Mouse (Mus musculus) WW6 (cell line): ENCODE data around the gene Zc3h12b.
"Not testable (repeated sequence)": the region's sequence is repeated elsewhere in the genome, so short reads cannot be mapped to it uniquely, and the experiment has no call there.

Experiments
- DNase-seq: peaks from one replicate; pipeline ENCODE4 v3.0.0-alpha.2; 2013; ENCODE audit warnings: low read depth, low spot score

Gene Zc3h12b

DNA sequence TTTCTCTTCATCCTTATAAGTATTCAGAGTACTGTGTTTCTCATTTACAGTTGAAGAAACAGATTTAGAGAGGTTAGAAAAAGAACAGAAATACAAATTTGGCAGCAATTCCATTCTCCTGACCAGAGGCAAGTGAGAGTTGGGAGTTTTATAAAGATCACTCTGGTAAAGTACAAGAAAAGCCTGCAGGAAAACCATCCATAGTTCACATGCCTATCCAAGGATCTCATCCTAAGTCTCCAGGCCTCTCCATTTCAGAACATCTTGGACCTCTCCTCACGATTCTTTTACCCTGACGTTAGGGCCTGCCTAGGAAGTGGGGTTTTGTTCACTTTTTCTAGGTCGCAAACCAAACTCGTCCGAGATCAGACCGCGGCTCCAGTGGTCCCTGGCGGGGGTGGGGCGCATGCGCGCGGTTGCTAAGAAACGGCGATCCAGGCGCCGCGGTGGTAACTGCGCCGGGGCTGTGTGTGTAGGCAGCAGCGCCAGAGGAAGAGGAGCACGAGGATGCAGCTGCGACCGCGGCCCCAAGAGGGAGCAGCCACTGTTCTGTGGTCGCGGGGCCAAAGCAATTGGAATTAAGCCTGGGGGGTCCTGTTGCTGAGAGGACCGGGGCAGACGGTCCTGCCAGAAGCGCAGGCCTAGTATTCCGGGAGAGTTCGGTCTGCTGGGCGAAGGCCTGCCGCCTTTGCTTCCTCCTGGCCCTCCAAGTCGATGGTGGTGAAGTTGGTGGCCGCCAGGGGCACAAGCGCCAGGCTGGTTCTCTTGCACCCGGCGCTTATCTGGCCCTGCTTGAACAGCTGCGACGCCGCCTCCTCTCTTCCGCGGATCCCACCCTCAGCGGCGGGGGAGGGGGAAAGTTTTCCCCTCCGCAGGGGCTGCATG is at the start of gene Zc3h12b:
Gene Zc3h12b, plus strand, starts transcription at position 452 of the 885 bp plus-strand sequence.
- DNase-seq: peak; percentile 52

DNA sequence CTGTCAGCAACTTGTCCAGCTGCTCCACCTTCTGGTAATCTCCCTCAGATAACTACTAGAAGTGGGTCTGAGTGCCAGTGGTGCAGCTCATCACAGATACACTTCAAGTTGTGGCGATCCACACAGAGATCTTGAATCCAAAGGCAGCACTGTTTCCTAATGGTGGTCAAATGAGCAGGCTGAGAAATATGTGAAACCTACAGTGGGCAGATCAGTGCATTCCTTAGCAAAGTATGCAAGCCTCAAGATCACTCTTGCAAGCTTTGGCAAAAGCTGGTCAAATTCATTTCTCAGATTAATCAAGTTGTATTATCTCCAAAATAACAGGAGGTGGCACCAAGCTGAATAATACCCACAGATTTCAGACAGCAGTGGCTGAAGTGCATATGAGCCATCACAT is 29.3 kb upstream of the Zc3h12b start:
- DNase-seq: no peak

DNA sequence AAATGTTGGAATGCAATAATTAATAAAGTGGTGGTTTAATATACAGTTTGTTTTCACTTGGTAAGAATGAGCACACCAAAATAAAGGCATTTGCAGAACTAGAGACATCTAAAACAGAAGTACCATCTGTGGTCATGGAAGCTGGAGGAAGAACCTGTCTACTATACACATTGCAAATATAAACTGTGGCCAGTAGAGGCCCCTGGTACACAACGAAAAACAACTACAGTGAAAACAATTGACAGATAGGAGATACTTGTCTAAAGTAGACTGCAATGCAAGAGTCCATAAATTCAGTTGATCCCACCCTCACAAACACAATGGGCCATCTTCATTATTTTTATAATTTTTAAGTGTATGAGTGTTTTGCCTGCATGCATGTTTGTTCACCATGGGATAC is 24.4 kb upstream of the Zc3h12b start:
- no peak for DNase-seq

DNA sequence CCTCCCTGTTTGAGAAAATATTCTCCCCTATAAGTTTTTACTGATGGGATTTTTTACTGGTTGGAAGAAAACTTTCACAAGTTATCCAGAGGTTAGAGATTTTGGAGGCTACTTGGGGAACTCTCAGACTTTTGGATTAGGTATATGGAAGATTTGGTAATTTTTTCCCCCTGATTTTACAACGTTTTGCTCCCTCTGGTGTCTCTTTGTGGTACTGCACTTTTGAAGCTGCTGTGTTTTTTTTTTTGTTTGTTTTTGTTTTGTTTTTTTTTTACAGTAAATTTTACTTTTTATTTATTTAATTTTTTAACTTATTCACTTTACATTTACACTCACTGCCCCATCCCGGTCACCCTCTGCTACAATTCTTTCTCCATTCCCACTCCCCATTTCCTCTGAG is 26.8 kb downstream of the Zc3h12b start:
- no peak for DNase-seq

DNA sequence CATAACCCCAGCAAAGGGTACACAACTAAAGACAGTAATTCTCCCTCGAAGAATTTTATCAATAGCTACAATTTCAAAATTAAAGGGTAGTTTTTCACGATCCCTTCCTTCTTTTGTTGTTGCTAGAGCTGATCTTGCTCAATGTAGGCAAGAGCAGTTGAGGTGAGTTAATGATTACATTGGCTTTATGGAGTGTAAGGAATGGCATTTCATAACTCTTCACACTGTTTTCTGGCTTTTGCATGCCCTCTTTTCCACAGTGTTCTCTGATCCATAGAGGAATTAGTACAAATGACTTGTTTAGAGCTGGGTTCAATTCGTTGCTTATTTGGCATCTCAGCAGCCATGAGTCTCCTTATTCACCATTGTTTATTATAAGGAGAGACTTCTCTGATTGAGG is 84.4 kb downstream of the Zc3h12b start:
- no peak for DNase-seq

DNA sequence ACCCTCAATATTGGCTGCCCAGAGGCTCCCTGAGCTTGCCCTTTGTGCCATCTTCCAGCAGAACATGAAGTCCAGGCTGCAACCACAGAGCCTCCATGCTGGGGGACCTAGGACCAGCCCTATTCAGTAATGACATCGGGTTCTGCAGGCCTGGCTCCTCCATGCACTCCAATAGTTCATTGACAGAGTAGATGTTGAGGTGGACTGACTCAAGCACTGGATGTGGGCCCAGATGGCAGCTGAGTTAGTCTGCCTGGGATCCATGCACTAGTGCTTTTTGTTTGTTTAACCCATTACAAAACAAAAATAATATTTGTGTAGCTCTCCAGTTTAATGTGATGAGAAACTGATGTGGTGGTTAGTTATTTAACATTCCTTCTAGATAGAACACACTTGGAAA is 90.3 kb downstream of the Zc3h12b start:
- no peak for DNase-seq

DNA sequence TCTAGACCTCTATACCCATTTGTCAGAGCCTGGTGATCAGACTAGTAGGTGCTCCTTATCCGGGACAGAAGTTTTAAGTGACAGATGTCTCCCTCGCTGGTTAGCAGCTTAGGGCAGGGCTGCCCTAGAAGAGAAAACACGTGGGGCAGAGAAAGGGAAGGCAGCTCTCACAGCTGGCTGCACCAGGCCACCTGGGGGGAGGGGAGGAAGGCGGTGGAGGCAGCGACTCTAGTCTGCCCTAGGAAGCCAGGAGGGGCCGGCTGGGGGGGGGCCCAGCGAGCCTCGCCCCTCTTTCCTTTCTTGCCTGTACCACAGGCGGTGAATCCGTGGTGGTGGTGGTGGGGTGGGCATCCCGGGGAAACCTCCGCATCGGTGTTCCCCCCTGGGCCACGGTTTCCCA is 141.3 kb downstream of the Zc3h12b start:
- no peak for DNase-seq

DNA sequence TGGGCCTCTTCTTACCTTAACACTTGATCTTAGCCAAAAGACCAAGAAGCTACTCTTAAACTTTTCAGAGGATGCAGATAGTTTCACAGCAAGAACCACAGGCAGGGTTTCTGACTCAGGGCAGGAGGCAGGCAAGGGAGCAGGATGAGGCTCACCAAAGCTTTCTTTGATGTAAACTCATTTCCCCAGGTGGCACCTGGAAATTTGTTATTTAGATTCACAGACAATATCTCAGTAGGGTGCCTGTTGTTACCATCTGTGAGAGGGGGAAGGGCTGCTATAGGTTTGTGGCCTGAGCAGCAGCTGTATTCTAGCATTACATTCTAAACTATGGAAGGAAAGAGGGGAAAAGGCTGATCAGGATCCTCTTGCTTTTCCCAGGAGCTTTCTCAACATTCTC is 169.6 kb downstream of the Zc3h12b start:
- DNase-seq: peak; percentile 16

DNA sequence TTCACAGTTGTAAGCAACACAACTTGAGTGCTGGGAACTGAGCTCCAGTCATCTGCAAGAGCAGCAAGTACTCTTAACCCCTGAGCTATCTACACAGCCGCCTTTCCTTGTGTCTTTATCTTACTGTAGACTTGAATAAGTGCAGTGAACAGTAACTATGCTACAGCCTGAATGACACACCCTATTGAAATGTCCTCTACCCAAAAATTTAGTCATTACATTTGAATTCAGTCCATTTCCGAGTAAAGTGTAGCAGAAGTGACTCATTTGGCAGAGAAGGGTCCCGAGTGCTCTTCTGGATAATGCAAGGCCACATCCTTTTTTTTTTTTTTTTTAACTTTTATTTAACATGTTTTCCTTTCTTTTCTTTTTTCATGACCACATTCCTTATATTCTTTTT is 191.2 kb downstream of the Zc3h12b start:
- DNase-seq: no peak

DNA sequence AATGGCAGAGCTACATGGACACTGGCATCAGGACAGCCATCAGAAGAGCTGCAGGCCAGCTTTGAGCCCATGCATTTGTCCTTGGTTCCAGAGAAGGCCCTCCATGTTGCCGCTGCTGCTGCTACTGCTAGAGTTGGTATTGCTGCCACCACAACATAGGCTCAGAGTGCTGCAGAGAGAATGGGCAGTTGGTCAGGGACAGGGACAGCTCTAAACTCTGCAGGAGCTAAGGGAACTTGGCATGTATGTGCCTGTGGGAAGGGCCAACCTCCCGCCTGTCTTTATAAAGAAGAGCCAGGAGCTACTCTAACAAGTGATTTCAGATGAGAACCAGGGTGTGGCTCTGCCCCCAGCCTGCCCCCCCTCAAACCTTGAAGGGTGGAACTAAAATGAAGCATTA is 224.0 kb downstream of the Zc3h12b start:
- DNase-seq: no peak

DNA sequence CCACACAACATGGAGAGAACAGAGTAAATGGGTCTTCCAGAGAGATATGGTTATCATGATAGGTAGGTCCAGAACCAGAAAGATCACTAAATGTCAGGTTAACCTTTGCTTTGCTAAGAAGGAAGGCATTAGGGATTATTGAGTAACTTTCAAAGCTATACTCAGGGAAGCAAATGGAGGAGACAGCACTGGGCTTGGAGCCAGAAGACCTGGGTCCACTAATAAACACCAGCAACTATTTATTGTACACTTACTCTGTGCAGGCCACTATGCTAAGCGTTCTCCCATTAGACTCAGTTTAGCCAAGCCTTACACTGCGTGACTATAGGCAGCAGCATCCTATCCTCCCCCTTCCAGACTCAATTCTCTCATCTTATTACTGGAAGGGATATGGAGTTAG is 234.0 kb downstream of the Zc3h12b start:
- DNase-seq: no peak

DNA sequence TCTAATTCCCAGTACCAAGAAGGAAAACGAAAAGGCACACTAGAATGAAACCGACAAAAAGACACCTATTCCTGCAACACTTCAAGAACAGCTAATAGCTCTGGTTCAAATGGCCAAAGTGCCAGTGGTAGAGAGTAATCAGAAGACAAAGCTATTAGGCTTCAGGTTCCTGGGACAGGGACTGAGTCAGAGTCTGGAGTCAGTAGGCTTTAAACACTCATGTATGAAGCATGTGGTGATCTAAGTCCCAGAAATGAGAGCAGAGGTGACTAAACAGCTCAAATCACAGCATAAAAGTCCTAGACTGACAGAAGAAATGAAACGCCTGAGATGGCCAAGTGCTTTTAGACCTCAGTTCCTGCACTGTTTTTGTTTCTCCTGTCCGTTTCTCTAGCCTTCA is 236.7 kb downstream of the Zc3h12b start:
- no peak for DNase-seq

DNA sequence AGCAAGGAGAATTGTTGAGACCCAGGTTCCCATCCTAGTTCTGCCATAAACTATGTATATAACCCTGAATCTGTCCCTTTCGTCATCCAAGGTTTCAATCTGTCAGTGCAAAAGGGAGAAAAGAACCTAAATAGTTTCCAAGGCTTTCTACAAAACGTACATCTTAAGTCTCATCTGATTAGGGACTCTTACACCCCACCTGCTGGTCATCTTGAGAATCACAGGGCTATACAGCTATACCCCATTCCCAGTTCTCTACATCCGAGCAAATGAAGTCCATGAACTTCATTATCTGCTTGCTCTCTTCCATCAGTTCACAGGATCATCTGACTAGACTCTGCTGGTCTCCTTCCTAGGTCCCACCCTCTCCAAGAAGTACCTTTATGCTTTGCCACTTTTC is 239.3 kb downstream of the Zc3h12b start:
- no peak for DNase-seq

DNA sequence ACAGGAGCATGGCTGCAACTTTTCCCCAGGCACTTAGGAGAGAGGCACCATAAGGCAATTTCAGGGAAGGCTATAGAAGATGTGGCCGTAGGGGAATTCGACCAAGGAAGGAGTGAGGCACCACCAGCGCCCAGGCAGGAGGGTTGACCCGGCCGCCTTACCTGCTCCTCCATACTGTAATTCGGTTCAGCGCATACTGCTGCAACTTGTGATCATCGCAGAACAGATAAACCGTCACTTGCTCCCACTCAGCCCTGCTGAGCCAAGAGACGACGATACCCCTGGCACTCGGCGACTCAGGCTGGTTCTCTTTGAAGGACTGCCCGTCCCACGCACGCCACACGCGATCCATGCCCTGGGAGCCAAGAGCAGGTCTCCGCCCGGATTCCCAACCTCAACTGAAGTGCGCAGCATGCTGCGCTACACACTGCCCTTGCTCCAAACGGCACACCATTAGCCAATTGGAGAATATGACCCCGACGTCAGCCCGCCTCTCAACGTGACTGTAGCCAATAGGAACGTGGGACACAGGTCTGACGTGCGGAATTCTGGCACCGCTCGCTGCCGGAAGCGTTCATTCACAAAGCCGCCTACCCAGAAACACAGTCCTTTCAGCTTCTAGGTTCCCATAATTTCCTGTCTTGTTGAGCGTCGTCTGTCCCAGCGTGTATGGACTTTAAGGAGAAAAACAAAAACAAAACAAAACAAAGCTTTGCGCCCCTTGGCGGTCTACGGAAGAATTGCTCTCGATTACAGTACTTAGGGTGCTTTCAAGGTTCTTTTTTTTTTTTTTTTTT is 245.2 kb downstream of the Zc3h12b start, which contains the start of gene Las1l:
Gene Las1l, minus strand, starts transcription at position 466 of the 797 bp plus-strand sequence.
- peak; percentile 74 for DNase-seq

DNA sequence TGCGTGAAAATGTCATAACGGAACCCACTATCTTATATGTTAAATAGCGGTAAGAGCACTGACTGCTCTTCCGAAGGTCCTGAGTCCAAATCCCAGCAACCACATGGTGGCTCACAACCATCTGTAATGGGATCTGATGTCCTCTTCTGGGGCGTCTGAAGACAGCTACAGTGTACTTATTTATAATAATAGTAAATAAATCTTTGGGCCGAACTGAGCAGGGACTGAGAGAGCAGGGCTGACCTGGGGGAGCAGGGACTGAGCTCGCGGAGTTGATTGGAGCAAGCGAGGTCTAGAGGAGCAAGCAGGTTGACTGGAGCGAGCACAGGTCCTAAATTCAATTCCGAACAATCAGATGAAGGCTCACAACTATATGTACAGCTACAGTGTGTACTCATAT is 246.0 kb downstream of the Zc3h12b start:
- not testable (repeated sequence) for DNase-seq

DNA sequence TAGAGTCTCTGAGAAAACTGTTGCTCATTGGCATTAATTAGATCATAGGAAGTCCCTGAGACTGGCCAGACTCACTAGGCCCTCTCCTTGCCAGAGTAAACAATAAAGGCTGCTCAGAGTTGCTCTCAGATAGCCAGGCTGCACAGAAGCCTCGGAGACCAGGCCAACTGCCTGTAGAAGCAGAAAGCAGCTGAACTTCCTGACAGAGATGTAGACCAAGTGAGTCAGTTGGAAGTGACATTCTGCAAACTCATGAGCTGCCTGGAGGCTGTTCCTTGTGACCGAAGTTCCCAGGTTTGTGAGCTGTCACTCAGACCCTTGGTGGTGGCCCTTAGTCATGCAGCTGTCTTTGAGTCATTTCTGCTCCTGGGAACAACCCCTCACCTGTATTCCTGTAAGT is 251.9 kb downstream of the Zc3h12b start:
- DNase-seq: no peak

DNA sequence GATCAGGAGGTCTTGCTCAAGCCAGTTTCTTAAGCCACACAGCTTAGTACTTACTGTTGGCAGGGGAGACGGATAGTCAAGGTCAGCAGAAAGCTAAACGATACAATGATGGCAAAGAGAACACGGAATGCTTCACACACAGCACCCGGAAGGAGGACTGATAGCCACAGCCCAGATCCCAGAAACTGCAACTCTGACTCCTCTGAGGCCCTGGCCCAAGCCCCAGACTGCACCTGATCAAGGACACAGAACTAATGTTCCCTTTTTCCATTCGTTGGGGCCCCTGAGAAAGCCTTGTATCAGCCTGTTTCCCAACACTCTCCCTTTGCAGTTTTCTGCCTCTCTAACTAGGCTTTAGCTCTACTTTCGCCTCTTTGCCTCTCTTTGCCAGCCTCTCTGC is 253.6 kb downstream of the Zc3h12b start:
- no peak for DNase-seq

DNA sequence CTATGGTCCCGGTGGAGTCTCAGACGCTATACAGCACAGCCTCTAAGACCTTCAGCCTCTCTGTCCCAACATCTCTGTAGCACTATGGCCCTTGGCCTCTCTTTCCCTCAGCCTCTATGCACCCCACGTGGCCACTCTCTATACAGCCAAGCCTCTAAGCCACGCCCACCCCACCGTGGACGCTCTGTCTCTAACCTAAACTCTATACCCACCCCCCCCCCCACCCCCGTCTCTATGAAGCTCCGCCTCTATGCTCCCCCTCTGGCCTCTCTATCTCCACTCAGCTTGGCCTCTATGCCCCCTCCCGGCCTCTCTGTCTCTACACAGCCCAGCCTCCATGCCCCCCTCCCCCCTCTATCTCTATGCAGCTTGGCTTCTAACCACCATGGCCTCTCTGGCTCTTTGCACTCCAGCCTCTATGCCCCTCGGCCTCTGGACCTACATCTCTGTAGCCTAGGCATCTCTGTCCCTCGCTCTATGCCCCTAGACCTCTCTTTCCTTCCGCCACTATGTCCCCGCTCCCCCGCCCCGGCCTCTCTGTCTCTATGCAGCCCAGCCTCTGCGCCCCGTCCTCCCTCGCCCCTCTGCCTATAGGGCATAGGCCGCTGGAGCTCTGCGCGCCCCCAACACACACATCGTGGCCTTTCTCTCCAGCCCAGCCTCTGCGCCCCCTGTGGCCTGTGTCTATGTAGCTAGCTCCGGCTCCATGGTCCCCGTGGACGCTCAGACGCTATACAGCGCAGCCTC is 256.5 kb downstream of the Zc3h12b start:
- peak; percentile 55 for DNase-seq

DNA sequence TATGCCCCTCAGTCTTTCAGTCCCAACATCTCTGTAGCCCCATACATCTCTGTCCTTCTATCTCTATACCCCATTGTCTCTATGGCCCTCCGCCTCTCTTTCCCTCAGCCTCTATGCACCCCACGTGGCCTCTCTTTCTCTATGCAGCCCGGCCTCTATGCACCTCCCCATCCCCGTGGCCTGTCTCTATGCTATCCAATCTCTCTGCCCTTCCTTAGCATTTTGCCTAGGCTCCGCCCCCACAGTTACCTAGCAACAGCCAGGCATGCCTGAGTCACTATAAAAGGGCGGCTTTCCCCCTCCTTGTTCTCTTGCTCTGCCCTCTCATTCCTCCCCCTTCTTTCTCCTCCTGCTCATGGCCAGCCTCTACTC is 257.1 kb downstream of the Zc3h12b start:
- peak; percentile 66 for DNase-seq

DNA sequence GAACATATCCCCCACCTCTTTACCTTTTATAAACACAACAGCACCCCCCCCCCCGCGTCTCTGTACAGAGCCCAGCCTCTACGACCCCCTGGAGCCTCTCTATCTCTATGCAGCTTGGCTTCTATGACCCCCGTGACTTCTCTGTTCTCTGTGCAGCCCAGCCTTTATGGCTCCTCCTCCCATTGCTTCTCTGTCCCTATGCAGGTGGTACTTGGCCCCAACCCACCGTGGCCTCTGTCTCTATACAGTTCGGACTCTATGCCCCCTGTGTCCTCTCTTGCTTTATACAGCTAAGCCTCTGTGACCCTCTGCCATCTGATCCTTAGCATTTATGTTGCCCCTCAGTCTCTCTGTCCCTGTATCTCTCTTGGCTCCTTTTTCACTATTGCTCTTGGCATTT is 257.6 kb downstream of the Zc3h12b start:
- DNase-seq: no peak

DNA sequence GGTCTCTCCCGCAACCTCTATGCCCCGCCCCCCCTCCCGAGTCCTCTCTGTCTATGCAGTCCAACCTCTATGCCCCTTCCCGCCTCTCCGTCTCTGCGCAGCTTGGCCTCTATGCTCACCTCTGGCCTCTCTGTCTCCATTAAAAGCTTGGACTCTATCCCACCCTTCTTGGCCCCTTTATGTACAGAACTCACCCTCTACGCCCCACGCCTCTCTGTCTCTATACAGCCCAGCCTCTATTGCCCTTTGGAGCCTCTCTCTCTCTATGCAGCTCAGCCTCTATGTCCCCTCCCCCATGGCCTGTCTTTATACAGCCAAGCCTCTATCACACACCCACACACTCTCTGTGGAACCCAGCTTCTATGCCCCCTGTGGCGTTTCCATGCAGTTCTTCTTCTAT is 258.5 kb downstream of the Zc3h12b start:
- no peak for DNase-seq
